Mouse (Mus musculus) liver, adult 2 months (tissue): ENCODE measurements around the gene Ankrd13c.

Source experiments
- CTCF ChIP-seq: fragments of 200-500 bp; IDR thresholded peaks from 2 replicates; pipeline ENCODE4 v1.5.1; 2011; ENCODE audit warnings: low read depth, low read length, control low read depth
- POLR2A ChIP-seq: fragments of 200-500 bp; IDR thresholded peaks from 2 replicates; pipeline ENCODE4 v1.6.1; 2011; ENCODE audit warnings: low read length, control low read depth; ENCODE audit not compliant: insufficient read depth; ENCODE audit errors: extremely low read depth

- TF ChIP-seq POLR2A, result no peak
- TF ChIP-seq CTCF, result peak; percentile 64
Measured at GRCm38 (mm10) chr3:157931592-157931991, 15.4 kb upstream of the Ankrd13c start.
